Mouse (Mus musculus) olfactory bulb, adult 2 months (tissue): ENCODE measurements around the gene Pkd1l1. TPM values are rescaled to one million over a fixed set of nuclear protein-coding genes. Genes with fewer than 3 reads are reported as not detected.

Experiments used
- H3K27ac ChIP-seq: fragments of 200-500 bp; 2 replicates; pipeline ENCODE4 v1.5.1; 2012; ENCODE audit warnings: low read depth, low read length; ENCODE audit not compliant: insufficient read depth
- H3K4me1 ChIP-seq: fragments of 200-500 bp; 2 replicates; pipeline ENCODE4 v1.6.1; 2012; ENCODE audit warnings: low read length; ENCODE audit not compliant: control insufficient read depth, insufficient read depth
- H3K4me3 ChIP-seq: fragments of 200-500 bp; 2 replicates; pipeline ENCODE4 v1.5.1; 2012; ENCODE audit warnings: mild to moderate bottlenecking, low read depth, low read length, moderate library complexity; ENCODE audit not compliant: insufficient read depth
- CTCF ChIP-seq: fragments of 200-500 bp; IDR thresholded peaks from 2 replicates; pipeline ENCODE4 v1.5.1; 2012; ENCODE audit warnings: low read depth, mild to moderate bottlenecking, low read length, moderate library complexity; ENCODE audit not compliant: insufficient read depth
- POLR2A ChIP-seq: fragments of 200-500 bp; IDR thresholded peaks from 2 replicates; pipeline ENCODE4 v1.6.1; 2012; ENCODE audit warnings: mild to moderate bottlenecking, low read depth, low read length, moderate library complexity; ENCODE audit not compliant: insufficient read depth
- WGBS: fragments of 180-500 bp; shearing (Covaris S2); methylation state at CpG from one replicate; pipeline ENCODE4 v1.1.7; 2018; 5-methylcytosine and 5-hydroxymethylcytosine counted together
- polyA plus RNA-seq: library from polyadenylated mRNA; stranded (reverse); fragments of >200 nt; gene quantifications from 2 replicates; pipeline ENCODE4 v1.2.4, GENCODE M21; 2012; ENCODE audit warnings: low replicate concordance; ENCODE audit not compliant: missing spikeins, insufficient read depth, insufficient read length

Gene Pkd1l1
- polyA plus RNA-seq, 1 experiment = not detected

DNA sequence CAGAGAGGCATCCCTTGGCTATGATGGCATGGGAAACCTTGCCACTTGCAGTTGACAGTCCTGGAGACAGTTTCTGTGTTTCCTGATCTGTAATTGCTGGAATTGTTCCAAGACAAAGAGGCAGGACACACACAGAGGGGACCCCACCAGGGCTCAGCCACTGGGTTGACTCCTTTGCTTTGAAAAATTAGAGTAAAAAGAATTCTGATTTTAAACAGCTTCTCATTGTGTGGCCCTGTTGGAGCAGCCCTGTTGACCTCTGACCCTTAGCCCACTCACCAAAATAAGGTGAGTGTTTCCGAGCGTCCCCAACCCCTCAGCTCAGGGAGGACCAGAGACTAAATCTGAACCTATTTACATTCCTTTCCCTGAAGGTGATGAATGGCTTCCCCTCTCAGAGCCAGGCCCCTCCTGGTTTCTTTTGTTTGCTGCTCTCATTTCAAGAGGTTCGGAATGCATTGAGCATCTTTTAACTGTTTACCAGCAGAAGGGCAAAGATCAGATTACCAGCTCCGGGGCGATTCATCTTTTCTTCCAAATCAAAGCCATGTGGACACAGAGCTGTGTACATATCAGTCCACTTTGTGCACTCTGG lies 161.5 kb downstream of the Pkd1l1 start:
- Histone ChIP-seq H3K4me1 (no peaks in the 10 kb centered on the region), H3K4me3 (no peak overlapping the region), H3K27ac (no peak overlapping the region)
- WGBS = 62% methylated on average over 5 of the region's 5 CpGs
- TF ChIP-seq CTCF (no peak), POLR2A (no peak)

DNA sequence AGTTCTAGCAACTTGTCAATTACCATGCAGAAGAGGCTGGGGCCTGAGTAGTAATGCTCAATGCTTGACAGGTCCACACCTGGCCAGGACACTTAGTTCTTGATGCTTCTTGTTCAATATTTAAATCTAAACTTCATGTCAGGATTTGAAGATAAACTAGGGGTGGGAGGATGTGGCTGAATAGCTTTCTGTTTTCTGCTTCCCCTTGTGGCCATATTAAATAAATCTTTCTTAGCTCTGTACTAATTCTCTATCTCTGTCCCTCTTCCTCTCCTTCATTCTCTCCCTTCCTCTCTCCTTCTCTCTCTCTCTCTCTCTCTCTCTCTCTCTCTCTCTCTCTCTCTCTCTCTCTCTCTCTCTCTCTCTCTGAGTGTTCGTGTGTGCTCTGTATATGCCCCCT lies 163.4 kb downstream of the Pkd1l1 start:
- Histone ChIP-seq H3K4me1 (no peaks in the 10 kb centered on the region), H3K27ac (no peak overlapping the region), H3K4me3 (no peak overlapping the region)
- WGBS = 85% methylated on average over 1 of the region's 1 CpGs
- TF ChIP-seq CTCF = no peak
- no peak for TF ChIP-seq POLR2A

- no peak overlapping the region for H3K27ac ChIP-seq
- 63% methylated on average over 4 of the region's 4 CpGs for WGBS
- TF ChIP-seq CTCF (no peak), POLR2A (no peak)
- H3K4me1 ChIP-seq = no peaks in the 10 kb centered on the region
- no peak overlapping the region for H3K4me3 ChIP-seq
These were observed 166.1 kb downstream of the Pkd1l1 start for GRCm38 (mm10) chr11:8807009-8807408.

DNA sequence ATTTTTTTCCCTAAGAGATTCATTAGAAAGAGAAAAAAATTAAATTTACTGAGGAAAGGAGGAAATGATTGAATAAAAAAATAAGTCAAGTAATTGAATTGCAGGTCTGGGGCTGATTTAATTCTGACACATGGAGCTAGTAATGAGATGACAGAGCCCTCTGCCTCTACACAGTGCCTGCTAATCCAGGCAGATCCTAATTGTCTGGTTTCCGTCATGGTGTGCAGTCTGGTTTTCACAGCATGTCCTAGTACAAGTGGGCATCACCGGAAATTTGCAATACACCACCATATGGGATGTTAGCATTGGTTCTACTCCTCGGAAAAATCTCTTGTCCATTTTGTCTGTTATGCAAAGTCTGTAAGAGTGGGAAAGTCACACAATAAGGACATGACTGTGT lies 168.9 kb downstream of the Pkd1l1 start:
- H3K4me3 ChIP-seq = no peak overlapping the region
- no peak overlapping the region for H3K27ac ChIP-seq
- no peak for TF ChIP-seq POLR2A
- no peak for TF ChIP-seq CTCF
- 90% methylated on average over 3 of the region's 3 CpGs for WGBS
- no peaks in the 10 kb centered on the region for H3K4me1 ChIP-seq

DNA sequence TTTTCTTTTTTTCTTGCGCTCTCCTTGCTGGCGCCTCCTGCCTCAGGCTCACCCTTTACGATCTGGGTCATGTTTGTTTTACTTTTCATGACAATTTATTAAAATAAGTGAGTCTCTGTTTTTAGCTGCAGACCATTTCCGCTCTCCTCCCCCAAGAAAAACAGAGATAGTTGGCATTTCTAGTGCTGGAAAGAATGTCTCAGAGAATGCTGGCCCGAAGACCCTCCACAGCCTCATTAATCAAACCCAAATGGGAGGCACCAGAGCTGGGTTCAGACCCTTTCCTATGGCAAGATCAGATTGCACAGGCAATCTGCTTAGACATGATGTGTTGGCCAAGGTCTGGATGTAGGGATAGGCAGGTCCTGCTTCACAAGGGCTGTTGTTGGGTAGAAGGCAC lies 175.6 kb downstream of the Pkd1l1 start:
- Histone ChIP-seq H3K27ac (no peak overlapping the region), H3K4me1 (no peaks in the 10 kb centered on the region), H3K4me3 (no peak overlapping the region)
- TF ChIP-seq CTCF (no peak), POLR2A (no peak)
- 85% methylated on average over 5 of the region's 5 CpGs for WGBS

DNA sequence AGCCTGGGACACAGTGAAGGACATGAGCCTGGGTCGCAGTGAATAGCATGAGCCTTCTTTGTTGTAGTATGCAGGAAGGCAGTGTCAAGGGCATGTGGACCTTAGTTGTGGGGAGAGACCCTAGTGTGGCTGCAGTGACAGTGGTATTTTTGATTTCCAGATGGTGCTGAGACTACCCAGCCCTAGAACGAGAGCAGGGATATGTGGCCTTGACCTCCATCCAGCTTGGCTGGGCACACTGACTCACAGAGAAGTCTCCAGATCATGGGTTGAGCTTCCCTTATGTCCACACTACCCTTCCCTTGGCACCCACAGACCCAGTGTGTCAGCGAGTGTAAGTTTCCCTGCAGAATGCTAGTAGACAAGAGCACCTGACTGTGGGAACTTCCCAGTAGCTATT lies 178.0 kb downstream of the Pkd1l1 start:
- WGBS = 97% methylated on average over 3 of the region's 3 CpGs
- H3K27ac ChIP-seq = no peak overlapping the region
- no peak overlapping the region for H3K4me3 ChIP-seq
- no peaks in the 10 kb centered on the region for H3K4me1 ChIP-seq
- TF ChIP-seq POLR2A (no peak), CTCF (no peak)

DNA sequence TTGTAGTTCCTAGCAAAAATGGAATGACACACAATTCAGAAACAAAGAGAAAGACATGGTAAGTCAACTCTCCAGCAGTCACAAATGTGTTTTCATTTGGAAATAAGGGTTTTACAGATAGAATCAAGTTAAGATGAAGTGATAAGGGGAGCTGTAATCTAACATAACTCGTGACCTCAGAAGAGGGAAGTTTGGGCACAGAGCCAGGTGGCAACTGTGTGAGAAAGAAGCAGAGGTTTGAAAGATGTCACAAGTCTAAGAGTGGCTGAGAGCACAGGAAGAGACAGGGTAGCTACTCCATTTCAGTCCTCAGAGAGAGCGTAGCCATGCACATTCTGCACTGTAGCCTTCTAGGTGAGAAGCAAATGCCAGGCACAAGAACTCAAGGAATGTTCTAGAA lies 180.9 kb downstream of the Pkd1l1 start:
- 71% methylated on average over 2 of the region's 2 CpGs for WGBS

GRCm38 (mm10) chr11:8789186-8789585 lies 183.9 kb downstream of the Pkd1l1 start:
- no peak overlapping the region for H3K4me3 ChIP-seq
- no peak overlapping the region for H3K27ac ChIP-seq
- TF ChIP-seq POLR2A = no peak
- no peak for TF ChIP-seq CTCF
- WGBS = 91% methylated on average over 5 of the region's 5 CpGs
- H3K4me1 ChIP-seq = no peaks in the 10 kb centered on the region

More for the DNA sequence above, 180.9 kb downstream of the Pkd1l1 start:
- no peak for TF ChIP-seq POLR2A
- no peak for TF ChIP-seq CTCF
- H3K27ac ChIP-seq = no peak overlapping the region
- no peaks in the 10 kb centered on the region for H3K4me1 ChIP-seq
- H3K4me3 ChIP-seq = no peak overlapping the region

DNA sequence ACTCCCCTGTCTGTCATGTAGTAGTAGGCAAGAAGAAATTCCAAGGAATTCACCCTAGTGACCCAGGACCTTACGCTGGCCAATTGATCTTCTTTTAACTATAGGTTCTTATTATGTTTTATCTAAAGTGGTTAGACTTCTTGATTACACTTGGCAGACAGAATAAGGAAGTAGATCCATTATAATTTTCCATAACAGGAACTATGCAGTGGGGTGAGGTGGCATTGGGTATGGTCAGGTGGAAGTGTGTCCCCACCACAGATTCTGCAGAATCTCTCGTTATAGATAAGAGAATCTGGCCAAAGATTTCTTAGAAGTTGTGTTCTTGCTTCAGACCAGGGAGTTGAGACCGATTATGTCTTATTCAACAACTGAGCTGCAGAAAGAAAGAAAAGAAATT lies 185.5 kb downstream of the Pkd1l1 start:
- H3K4me1 ChIP-seq = peaks cover 2% of the 10 kb centered on the region; the same call in 1 of the 2 replicates
- no peak overlapping the region for H3K4me3 ChIP-seq
- no peak for TF ChIP-seq POLR2A
- TF ChIP-seq CTCF = no peak
- H3K27ac ChIP-seq = no peak overlapping the region
- 90% methylated on average over 3 of the region's 3 CpGs for WGBS

GRCm38 (mm10) chr11:8784413-8784812 lies 188.7 kb downstream of the Pkd1l1 start:
- H3K4me3 ChIP-seq = no peak overlapping the region
- H3K4me1 ChIP-seq = peaks cover 7% of the 10 kb centered on the region
- 88% methylated on average over 4 of the region's 4 CpGs for WGBS
- H3K27ac ChIP-seq = no peak overlapping the region
- TF ChIP-seq POLR2A = no peak
- no peak for TF ChIP-seq CTCF
